Mouse (Mus musculus): ENCODE data around the gene Zfp764. TPM values are rescaled to one million over a fixed set of nuclear protein-coding genes. Genes with fewer than 3 reads are reported as not detected.
A peak's percentile ranks its signal among the peaks of the same experiment; 100 is the strongest.
"Not testable (repeated sequence)": the region's sequence is repeated elsewhere in the genome, so short reads cannot be mapped to it uniquely, and the experiment has no call there.

Gene Zfp764
- 4.0 and 4.3 TPM in 2 replicates for polyA plus RNA-seq (2015; fragmentation: Nextera tagmentation; extraction: Ambion mirVana)

DNA sequence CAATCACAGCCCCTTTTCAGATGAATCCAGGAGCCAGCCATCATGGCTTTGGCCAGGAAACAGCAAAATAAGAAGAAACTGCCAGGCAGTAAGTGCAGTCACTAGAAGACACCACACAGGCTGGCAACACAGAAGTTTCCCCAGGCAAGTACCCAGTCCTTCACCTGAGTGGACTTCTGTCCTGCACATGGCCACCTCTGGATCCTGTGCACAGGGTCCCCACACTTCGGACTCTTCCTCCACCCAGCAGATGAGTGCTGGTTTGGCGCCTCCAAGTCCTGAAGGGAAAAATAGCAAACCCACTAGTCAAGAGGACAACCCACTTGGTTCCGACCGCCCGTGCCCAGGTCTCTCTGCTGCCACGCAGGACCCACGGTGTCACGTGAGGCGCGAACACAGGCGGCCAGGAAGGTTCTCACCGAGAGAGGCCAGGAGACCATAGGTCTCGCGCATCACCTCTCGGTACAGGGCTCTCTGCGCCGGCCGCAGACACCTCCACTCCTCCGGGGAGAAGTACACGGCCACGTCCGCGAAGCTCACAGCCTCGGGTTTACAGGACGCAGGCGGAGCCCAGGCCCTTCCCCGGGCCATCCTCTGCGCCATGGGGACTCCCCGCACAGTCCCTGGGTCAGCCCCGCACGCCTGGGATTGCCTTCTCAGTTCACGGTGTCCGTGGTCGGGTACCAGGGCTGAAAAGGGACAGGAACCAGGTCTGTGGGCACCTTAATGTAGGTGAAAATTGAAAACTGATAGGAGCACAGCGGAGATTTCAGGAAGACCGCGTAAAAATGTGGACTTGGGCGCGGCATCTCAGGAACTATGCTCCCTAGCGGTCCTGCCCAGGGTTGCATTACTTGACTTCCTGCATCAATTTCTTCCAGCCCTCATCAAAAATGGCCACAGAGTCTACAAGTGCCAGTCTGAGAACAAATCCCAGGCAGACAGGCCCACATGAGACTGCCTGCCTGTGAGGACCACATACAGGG lies at the start of gene Zfp764:
Gene Zfp764, minus strand, starts transcription at position 821 of the 986 bp plus-strand sequence.
- peak; percentile 88 for TF ChIP-seq CTCF (IDR thresholded peaks at IDR 0.05; ENCODE audit: low read depth)
- Histone ChIP-seq H3K27ac (replicated peaks) (peak within 1 kb of the TSS; percentile 67), H3K4me3 (ENCODE audit: low read depth, low read length) (peak within 1 kb of the TSS; percentile 55), H3K9ac (ENCODE audit: low read length) (peak within 1 kb of the TSS; percentile 77), H3K4me2 (replicated peaks; ENCODE audit: low read depth) (peak within 1 kb of the TSS; percentile 75)
- DNase-seq (ENCODE audit: low spot score) (peak; percentile 88), ATAC-seq (ENCODE audit: low FRiP score, low TSS enrichment) (peak; percentile 90)
- H3K36me3 ChIP-seq (ENCODE audit: control insufficient read depth, insufficient read depth, low read length); H3K4me1 ChIP-seq (replicated peaks; ENCODE audit: control insufficient read depth, insufficient read depth); H3K9me3 ChIP-seq (ENCODE audit: control insufficient read depth, low read length); H3K27me3 ChIP-seq (ENCODE audit: control insufficient read depth, insufficient read depth, low read length): not testable (repeated sequence)
- WGBS: 3% methylated on average over 40 of the region's 40 CpGs

- 90% methylated on average over 7 of the region's 7 CpGs for WGBS
- Histone ChIP-seq H3K27ac (replicated peaks) (no peak overlapping the region), H3K27me3 (ENCODE audit: control insufficient read depth, insufficient read depth, low read length) (no peaks in the 10 kb centered on the region), H3K36me3 (ENCODE audit: control insufficient read depth, insufficient read depth, low read length) (0 out of 2 replicates have a peak, but pooled peaks cover 5% of the 10 kb centered on the region), H3K4me3 (ENCODE audit: low read depth, low read length) (no peak overlapping the region), H3K9ac (ENCODE audit: low read length) (no peak overlapping the region), H3K9me3 (ENCODE audit: control insufficient read depth, low read length) (no peaks in the 10 kb centered on the region), H3K4me2 (replicated peaks; ENCODE audit: low read depth) (no peak overlapping the region), H3K4me1 (replicated peaks; ENCODE audit: control insufficient read depth, insufficient read depth) (peaks cover under 1% of the 10 kb centered on the region; the same call in 1 of the 2 replicates)
- TF ChIP-seq EP300 (optimal IDR thresholded peaks at IDR 0.05) (no peak), CTCF (IDR thresholded peaks at IDR 0.05; ENCODE audit: low read depth) (no peak)
- ATAC-seq (ENCODE audit: low FRiP score, low TSS enrichment): no peak
- no peak for DNase-seq (ENCODE audit: low spot score)
Observed at GRCm38 (mm10) chr7:127454905-127455304, 48.3 kb upstream of the Zfp764 start.

DNA sequence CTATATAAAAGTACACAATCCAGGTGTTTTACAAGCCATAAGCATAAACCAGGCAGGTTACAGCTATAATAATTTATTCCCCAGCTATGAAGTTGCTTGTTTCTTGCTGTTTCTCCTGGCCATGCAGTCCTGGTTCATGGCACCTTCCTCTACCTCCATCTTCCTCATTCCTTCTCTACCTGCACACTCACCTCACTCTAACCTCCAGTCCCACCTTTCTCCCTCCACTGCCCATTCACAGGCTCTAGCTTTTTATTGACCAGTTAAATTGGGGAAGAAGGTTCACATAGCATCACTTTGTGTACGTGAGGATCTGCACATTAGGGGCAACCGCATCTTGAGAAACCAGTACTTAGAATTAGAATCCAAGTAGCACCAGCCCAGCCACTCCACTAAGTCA lies 46.4 kb upstream of the Zfp764 start:
- 93% methylated on average over 2 of the region's 2 CpGs for WGBS
- no peak for TF ChIP-seq CTCF (IDR thresholded peaks at IDR 0.05; ENCODE audit: low read depth)
- TF ChIP-seq EP300 (optimal IDR thresholded peaks at IDR 0.05): no peak
- H3K36me3 ChIP-seq (ENCODE audit: control insufficient read depth, insufficient read depth, low read length): 0 out of 2 replicates have a peak, but pooled peaks cover 5% of the 10 kb centered on the region
- H3K9me3 ChIP-seq (ENCODE audit: control insufficient read depth, low read length): no peaks in the 10 kb centered on the region
- H3K4me3 ChIP-seq (ENCODE audit: low read depth, low read length): no peak overlapping the region
- DNase-seq (ENCODE audit: low spot score) (no peak), ATAC-seq (ENCODE audit: low FRiP score, low TSS enrichment) (no peak)
- H3K27ac ChIP-seq (replicated peaks): no peak overlapping the region
- H3K9ac ChIP-seq (ENCODE audit: low read length): no peak overlapping the region
- H3K4me2 ChIP-seq (replicated peaks; ENCODE audit: low read depth): no peak overlapping the region
- no peaks in the 10 kb centered on the region for H3K27me3 ChIP-seq (ENCODE audit: control insufficient read depth, insufficient read depth, low read length)
- peaks cover 6% of the 10 kb centered on the region; the same call in 1 of the 2 replicates for H3K4me1 ChIP-seq (replicated peaks; ENCODE audit: control insufficient read depth, insufficient read depth)

DNA sequence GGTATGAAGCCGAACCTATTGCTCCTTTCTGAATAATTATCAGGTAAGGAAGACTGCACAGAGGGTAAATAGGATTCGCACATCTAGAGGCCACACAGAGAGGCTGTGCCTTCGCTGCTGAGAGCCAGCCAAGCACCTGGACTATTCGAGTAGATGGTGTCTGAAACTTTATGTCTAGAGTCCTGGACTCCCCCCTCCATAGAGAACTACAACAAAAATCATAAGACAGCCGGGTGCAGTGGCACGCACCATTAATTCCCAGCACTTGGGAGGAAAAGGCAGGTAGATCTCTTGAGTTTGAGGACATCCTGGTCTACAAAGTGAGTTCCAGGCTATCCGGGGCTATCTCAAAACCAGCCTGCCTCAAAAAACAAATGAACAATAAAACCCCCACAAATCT lies 43.3 kb upstream of the Zfp764 start:
- H3K9ac ChIP-seq (ENCODE audit: low read length): no peak overlapping the region
- H3K4me1 ChIP-seq (replicated peaks; ENCODE audit: control insufficient read depth, insufficient read depth): peaks cover 6% of the 10 kb centered on the region; the same call in 1 of the 2 replicates
- ATAC-seq (ENCODE audit: low FRiP score, low TSS enrichment) (no peak), DNase-seq (ENCODE audit: low spot score) (no peak)
- TF ChIP-seq CTCF (IDR thresholded peaks at IDR 0.05; ENCODE audit: low read depth) (no peak), EP300 (optimal IDR thresholded peaks at IDR 0.05) (no peak)
- WGBS: 81% methylated on average over 7 of the region's 7 CpGs
- H3K27ac ChIP-seq (replicated peaks): no peak overlapping the region
- H3K4me2 ChIP-seq (replicated peaks; ENCODE audit: low read depth): peak overlapping the region; percentile 60
- H3K27me3 ChIP-seq (ENCODE audit: control insufficient read depth, insufficient read depth, low read length): no peaks in the 10 kb centered on the region
- H3K4me3 ChIP-seq (ENCODE audit: low read depth, low read length): peak overlapping the region; percentile 68; the same call in 1 of the 2 replicates
- H3K9me3 ChIP-seq (ENCODE audit: control insufficient read depth, low read length): no peaks in the 10 kb centered on the region
- 0 out of 2 replicates have a peak, but pooled peaks cover 5% of the 10 kb centered on the region for H3K36me3 ChIP-seq (ENCODE audit: control insufficient read depth, insufficient read depth, low read length)

DNA sequence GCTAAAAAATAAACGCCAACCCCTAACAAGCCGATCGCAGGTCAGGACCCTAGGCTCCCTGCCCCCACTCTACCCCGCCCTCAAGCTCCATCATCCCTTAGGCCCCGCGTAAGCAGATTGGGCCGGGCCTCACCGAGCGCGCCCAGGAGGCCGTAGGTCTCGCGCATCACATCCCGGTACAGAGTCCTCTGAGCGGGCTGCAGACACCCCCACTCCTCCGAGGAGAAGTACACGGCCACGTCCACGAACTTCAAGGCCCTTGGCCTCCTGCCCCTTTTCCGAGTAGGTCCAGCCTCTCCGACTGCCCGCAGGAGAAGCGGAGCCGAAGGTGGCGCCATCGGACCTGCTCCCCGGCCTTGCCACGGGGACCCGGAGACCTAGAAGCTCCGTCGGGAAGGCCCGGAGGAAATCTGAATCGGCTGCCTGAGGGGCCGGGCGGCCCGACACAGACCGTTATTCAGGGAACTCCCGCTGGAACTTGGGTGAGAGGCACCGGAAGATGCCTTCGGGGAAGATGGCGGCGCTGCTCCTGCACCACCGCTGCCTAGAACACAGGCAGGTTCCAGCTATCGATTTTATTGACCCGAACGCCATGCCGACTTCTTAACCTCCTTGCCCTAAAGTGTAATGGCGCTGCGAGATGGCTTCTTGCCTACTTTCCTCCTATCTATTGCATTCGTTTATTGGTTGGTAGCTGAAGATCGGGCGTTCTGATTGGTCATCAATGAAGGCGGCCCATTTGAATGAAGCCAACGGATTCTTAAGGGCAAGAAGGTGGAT lies 42.1 kb upstream of the Zfp764 start, which contains the start of gene Zfp689:
Gene Zfp689, minus strand, starts transcription at position 638 of the 780 bp plus-strand sequence.
- peak within 1 kb of the TSS; percentile 91 for H3K27ac ChIP-seq (replicated peaks)
- H3K4me1 ChIP-seq (replicated peaks; ENCODE audit: control insufficient read depth, insufficient read depth): peaks cover 6% of the 10 kb centered on the region; the same call in 1 of the 2 replicates
- DNase-seq (ENCODE audit: low spot score): peak; percentile 91
- no peaks in the 10 kb centered on the region for H3K27me3 ChIP-seq (ENCODE audit: control insufficient read depth, insufficient read depth, low read length)
- 0% methylated on average over 54 of the region's 54 CpGs for WGBS
- H3K4me3 ChIP-seq (ENCODE audit: low read depth, low read length): peak within 1 kb of the TSS; percentile 68
- H3K4me2 ChIP-seq (replicated peaks; ENCODE audit: low read depth): peak within 1 kb of the TSS; percentile 60
- H3K36me3 ChIP-seq (ENCODE audit: control insufficient read depth, insufficient read depth, low read length): peaks cover 6% of the 10 kb centered on the region; the same call in 1 of the 2 replicates
- TF ChIP-seq EP300 (optimal IDR thresholded peaks at IDR 0.05): peak; percentile 94
- TF ChIP-seq CTCF (IDR thresholded peaks at IDR 0.05; ENCODE audit: low read depth): peak; percentile 29; the same call in 1 of the 2 replicates
- ATAC-seq (ENCODE audit: low FRiP score, low TSS enrichment): peak; percentile 93
- H3K9me3 ChIP-seq (ENCODE audit: control insufficient read depth, low read length): no peaks in the 10 kb centered on the region
- peak within 1 kb of the TSS; percentile 75 for H3K9ac ChIP-seq (ENCODE audit: low read length)

Measured in stomach, postnatal 0 days (tissue).